Mouse (Mus musculus): ENCODE data around the gene Sgca.

The Sgca gene

GRCm38 (mm10) chr11:94941776-94942175, 34.4 kb downstream of the Sgca start:
- DNase-seq: no peak

DNA sequence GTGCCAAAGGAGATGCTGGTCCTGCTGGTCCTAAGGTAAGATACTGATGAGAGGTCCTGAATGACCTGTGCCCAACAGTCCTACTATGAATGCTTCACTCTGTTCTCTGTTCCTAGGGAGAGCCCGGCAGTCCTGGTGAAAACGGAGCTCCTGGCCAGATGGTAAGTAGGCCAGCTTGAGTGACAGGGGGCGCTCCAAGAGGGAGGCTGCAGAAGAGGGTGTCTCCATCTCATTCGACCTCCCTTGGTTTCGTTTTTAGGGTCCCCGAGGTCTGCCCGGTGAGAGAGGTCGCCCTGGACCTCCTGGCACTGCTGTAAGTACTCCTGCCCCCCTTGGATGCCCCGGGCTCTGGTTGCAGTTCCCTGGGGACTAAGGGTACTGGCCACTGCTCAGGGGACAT, 35.0 kb downstream of the Sgca start:
- no peak for DNase-seq

DNA sequence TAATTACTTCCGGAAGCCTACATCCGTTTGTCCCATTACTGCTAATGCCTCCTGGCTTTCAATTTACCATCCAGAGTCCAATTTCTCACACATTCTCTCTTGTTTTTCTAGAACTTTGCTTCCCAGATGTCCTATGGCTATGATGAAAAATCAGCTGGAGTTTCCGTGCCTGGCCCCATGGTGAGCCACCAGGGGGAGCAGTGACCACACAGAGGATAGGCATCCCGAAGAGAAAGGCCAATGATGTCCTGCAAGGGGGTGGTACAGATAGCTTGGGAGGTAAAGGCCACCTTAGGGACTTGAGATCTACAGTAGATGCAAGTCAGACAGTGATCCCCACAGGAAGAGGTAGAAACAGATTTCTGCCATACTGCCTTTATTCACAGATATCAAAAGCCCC, 36.8 kb downstream of the Sgca start:
- peak; percentile 86 for DNase-seq

DNA sequence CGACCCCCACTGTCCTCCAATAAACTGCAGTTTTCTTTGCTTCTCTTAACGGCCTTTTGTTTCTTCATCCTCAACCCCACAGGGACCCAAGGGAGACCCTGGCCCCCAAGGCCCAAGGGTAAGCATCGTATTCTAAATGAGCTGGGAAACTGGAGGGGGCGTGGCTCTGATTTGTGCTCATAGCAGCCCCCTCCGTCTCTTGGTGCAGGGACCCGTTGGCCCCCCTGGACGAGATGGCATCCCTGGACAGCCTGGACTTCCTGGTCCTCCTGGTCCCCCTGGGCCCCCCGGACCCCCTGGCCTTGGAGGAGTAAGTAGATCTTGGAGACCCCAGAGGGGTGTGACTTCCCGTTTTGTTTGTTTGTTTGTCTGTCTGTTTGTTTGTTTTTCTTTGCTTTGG, 37.8 kb downstream of the Sgca start:
- DNase-seq: no peak

GRCm38 (mm10) chr11:94937787-94938186, 38.3 kb downstream of the Sgca start:
- DNase-seq: no peak

DNA sequence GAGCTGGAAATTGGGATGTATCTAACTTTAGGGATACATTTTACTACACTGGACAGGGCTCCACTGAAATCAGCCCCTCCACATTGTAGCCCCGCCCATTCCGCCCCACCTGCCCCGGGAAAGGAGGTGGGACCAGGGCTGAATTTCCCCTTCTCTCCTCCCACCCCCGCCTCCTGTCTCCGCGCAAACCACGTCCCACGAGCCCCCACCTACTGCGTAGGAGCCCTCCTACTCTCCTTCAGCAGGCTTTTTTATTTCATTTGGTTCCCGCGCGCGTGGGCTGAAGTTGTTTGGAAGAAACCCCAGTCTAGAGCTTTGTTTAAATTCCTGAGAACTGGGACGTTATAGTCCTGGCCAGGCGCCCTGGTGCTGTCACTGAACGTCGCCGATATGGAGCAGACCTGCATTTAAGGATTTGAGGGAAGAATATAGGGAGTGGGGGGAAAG, 38.8 kb downstream of the Sgca start:
- no peak for DNase-seq

- peak; percentile 95 for DNase-seq
Observed at GRCm38 (mm10) chr11:94936851-94937295, 39.3 kb downstream of the Sgca start.

DNA sequence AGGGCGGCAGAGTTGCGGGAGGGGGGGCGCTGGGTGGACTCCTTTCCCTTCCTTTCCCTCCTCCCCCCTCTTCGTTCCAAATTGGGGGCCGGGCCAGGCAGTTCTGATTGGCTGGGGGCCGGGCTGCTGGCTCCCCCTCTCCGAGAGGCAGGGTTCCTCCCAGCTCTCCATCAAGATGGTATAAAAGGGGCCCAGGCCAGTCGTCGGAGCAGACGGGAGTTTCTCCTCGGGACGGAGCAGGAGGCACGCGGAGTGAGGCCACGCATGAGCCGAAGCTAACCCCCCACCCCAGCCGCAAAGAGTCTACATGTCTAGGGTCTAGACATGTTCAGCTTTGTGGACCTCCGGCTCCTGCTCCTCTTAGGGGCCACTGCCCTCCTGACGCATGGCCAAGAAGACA, 40.1 kb downstream of the Sgca start, which contains the start of gene Col1a1:
Gene Col1a1 (plus strand): TSS at position 180 of the 400 bp plus-strand sequence.
- DNase-seq: peak; percentile 78

GRCm38 (mm10) chr11:94934526-94934925, 41.6 kb downstream of the Sgca start:
- no peak for DNase-seq

GRCm38 (mm10) chr11:94933584-94933983, 42.5 kb downstream of the Sgca start:
- DNase-seq: no peak

- DNase-seq: no peak
Observed at GRCm38 (mm10) chr11:94930151-94930550, 46.0 kb downstream of the Sgca start.

GRCm38 (mm10) chr11:94929599-94929998, 46.5 kb downstream of the Sgca start:
- DNase-seq: no peak

DNA sequence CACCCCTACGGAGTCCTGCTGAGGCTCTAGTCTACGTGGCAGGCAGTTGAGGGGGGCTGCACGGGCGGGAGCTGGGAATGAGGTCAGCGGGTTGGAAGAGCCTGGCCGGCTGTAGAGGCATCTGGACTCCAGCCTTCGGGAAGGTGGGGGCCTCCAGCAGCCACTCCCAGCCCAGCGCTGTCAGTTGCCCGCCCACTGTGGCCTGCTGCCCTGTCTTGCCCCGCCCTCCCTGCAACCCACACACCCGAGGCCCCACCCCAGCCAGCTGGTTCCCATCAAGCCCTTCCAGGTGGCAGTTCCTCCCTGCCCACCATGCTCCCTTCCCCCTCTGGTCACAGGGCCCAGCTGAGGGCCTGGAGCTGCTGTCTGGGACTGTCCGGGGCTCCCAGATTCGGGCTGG, 47.3 kb downstream of the Sgca start:
- peak; percentile 90 for DNase-seq

GRCm38 (mm10) chr11:94927771-94928291, 48.3 kb downstream of the Sgca start:
- no peak for DNase-seq

DNA sequence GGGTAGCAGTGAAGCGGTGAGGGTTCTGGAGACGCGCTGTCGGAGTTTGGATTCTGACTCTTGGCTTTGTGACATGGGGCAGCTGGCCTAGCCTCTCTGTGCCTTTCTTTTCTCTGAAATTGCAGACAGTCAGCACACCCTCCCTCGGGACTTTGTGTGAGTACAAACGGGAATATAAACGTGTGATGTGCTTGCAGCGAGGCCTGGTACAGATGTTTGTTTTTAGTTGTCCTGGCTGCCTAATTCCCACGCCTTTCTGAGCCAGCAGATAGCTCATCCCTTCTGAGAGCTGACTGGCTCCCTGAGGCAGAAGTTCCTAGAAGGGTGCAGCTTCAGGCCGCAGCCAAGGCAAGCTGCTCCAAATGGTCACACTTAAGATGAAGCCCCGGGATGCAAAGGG, 49.7 kb downstream of the Sgca start:
- no peak for DNase-seq

GRCm38 (mm10) chr11:94924977-94925376, 51.1 kb downstream of the Sgca start:
- no peak for DNase-seq

GRCm38 (mm10) chr11:94920996-94921401, 55.1 kb downstream of the Sgca start:
- no peak for DNase-seq

- no peak for DNase-seq
Observed at GRCm38 (mm10) chr11:94917717-94918116, 58.4 kb downstream of the Sgca start.

DNA sequence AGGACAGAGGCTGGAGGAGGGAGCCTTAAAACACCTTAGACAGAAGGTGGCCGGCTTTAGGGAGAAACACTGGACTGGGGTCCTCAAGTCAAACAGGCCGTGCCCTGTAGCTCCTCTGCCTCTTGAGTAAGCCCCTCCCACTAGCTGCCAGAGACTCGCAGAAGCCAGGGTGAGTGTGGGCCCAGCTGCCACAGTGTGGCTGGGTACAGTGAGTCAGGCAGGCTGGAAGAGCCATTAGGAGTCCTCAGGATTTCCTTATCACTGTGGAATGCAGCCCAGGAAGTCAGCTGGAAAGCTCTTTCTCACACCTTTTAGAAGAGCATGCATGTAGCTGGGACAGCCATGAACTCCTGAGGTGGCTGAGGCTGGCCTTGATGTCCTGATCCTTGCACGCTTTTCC, 59.6 kb downstream of the Sgca start:
- peak; percentile 61 for DNase-seq

GRCm38 (mm10) chr11:94915675-94916403, 60.3 kb downstream of the Sgca start:
- DNase-seq: peak; percentile 78

GRCm38 (mm10) chr11:94913302-94914090, 62.6 kb downstream of the Sgca start:
- peak; percentile 47 for DNase-seq
